Mouse (Mus musculus) midbrain, embryonic 11.5 days (tissue): Measurements from ENCODE around the gene Spop. TPM values are rescaled to one million over a fixed set of nuclear protein-coding genes. Genes with fewer than 3 reads are reported as not detected.

Source experiments
- ATAC-seq: fragments of 200-750 bp; cut with Nextera tagmentation; 2 replicates; pipeline ENCODE4 v1.8.0; 2017; ENCODE audit warnings: moderate TSS enrichment, moderate library complexity; ENCODE audit not compliant: low FRiP score
- DNase-seq: peaks from one replicate; pipeline ENCODE4 v3.0.0; 2015; ENCODE audit warnings: low spot score; ENCODE audit errors: missing footprints
- H3K27ac ChIP-seq: fragments of 300-500 bp; sonication (generic); 2 replicates; pipeline ENCODE4 v1.5.1; 2014; ENCODE audit warnings: low read depth, low read length
- H3K27me3 ChIP-seq: fragments of 300-500 bp; sonication (generic); 2 replicates; pipeline ENCODE4 v1.6.1; 2014; ENCODE audit warnings: mild to moderate bottlenecking, low read length, moderate library complexity, mixed read lengths; ENCODE audit not compliant: control insufficient read depth, insufficient read depth
- H3K36me3 ChIP-seq: fragments of 300-500 bp; sonication (generic); 2 replicates; pipeline ENCODE4 v1.6.1; 2014; ENCODE audit warnings: mild to moderate bottlenecking, low read length, moderate library complexity, mixed read lengths; ENCODE audit not compliant: control insufficient read depth, insufficient read depth
- H3K4me1 ChIP-seq: fragments of 300-500 bp; sonication (generic); 2 replicates; pipeline ENCODE4 v1.6.1; 2014; ENCODE audit warnings: low read length; ENCODE audit not compliant: control insufficient read depth, insufficient read depth
- H3K4me2 ChIP-seq: fragments of 300-500 bp; sonication (generic); 2 replicates; pipeline ENCODE4 v1.6.1; 2014; ENCODE audit warnings: mild to moderate bottlenecking, moderate library complexity
- H3K4me3 ChIP-seq: fragments of 300-500 bp; sonication (generic); 2 replicates; pipeline ENCODE4 v1.5.1; 2014; ENCODE audit warnings: low read depth, low read length
- H3K9ac ChIP-seq: fragments of 300-500 bp; sonication (generic); 2 replicates; pipeline ENCODE4 v1.6.1; 2014; ENCODE audit warnings: low read length
- H3K9me3 ChIP-seq: fragments of 300-500 bp; sonication (generic); 2 replicates; pipeline ENCODE4 v1.6.1; 2016; ENCODE audit warnings: low read length; ENCODE audit not compliant: control insufficient read depth
- WGBS: fragments of 180-500 bp; shearing (Covaris S2); extraction: QIAGEN DNeasy Blood & Tissue Kit; methylation state at CpG from one replicate; pipeline ENCODE4 v1.1.7; 2014; 5-methylcytosine and 5-hydroxymethylcytosine counted together
- polyA plus RNA-seq: library from polyadenylated mRNA; unstranded; fragments of >200 nt; fragmentation: Nextera tagmentation; extraction: Ambion mirVana; gene quantifications from 2 replicates; pipeline ENCODE4 v1.2.1, GENCODE M21; 2014

Gene Spop
- polyA plus RNA-seq, 1 experiment from 2014 or later = 132 TPM

- 97% methylated on average over 2 of the region's 2 CpGs for WGBS
- H3K27me3 ChIP-seq = no peaks in the 10 kb centered on the region
- H3K4me2 ChIP-seq = no peak overlapping the region
- no peak overlapping the region for H3K4me3 ChIP-seq
- DNase-seq (no peak), ATAC-seq (no peak)
- H3K36me3 ChIP-seq = no peaks in the 10 kb centered on the region
- no peak overlapping the region for H3K27ac ChIP-seq
- H3K9ac ChIP-seq = no peak overlapping the region
- no peaks in the 10 kb centered on the region for H3K9me3 ChIP-seq
- no peaks in the 10 kb centered on the region for H3K4me1 ChIP-seq
These were observed 17.5 kb downstream of the Spop start for GRCm38 (mm10) chr11:95431344-95431743.

GRCm38 (mm10) chr11:95432194-95432593, 18.3 kb downstream of the Spop start:
- no peaks in the 10 kb centered on the region for H3K9me3 ChIP-seq
- H3K36me3 ChIP-seq = no peaks in the 10 kb centered on the region
- no peaks in the 10 kb centered on the region for H3K27me3 ChIP-seq
- 91% methylated on average over 2 of the region's 2 CpGs for WGBS
- no peak overlapping the region for H3K9ac ChIP-seq
- no peak for DNase-seq
- no peak overlapping the region for H3K27ac ChIP-seq
- no peak overlapping the region for H3K4me3 ChIP-seq
- no peaks in the 10 kb centered on the region for H3K4me1 ChIP-seq
- no peak overlapping the region for H3K4me2 ChIP-seq
- ATAC-seq = no peak

- H3K4me2 ChIP-seq = no peak overlapping the region
- no peak overlapping the region for H3K4me3 ChIP-seq
- no peaks in the 10 kb centered on the region for H3K27me3 ChIP-seq
- no peak for ATAC-seq
- WGBS = 13% methylated on average over 2 of the region's 2 CpGs
- H3K4me1 ChIP-seq = peaks cover 5% of the 10 kb centered on the region; the same call in 1 of the 2 replicates
- no peak overlapping the region for H3K27ac ChIP-seq
- no peak overlapping the region for H3K9ac ChIP-seq
- H3K9me3 ChIP-seq = no peaks in the 10 kb centered on the region
- H3K36me3 ChIP-seq = no peaks in the 10 kb centered on the region
- DNase-seq = no peak
These were observed 31.5 kb downstream of the Spop start for GRCm38 (mm10) chr11:95445371-95445770.

GRCm38 (mm10) chr11:95446580-95447305, 32.9 kb downstream of the Spop start:
- Histone ChIP-seq H3K4me3 (no peak overlapping the region), H3K4me2 (no peak overlapping the region), H3K9ac (no peak overlapping the region), H3K4me1 (peaks cover 5% of the 10 kb centered on the region; the same call in 1 of the 2 replicates), H3K27me3 (no peaks in the 10 kb centered on the region), H3K27ac (no peak overlapping the region), H3K36me3 (no peaks in the 10 kb centered on the region), H3K9me3 (no peaks in the 10 kb centered on the region)
- DNase-seq (no peak), ATAC-seq (no peak)
- WGBS = 93% methylated on average over 6 of the region's 6 CpGs

GRCm38 (mm10) chr11:95448346-95448745, 34.5 kb downstream of the Spop start:
- H3K4me1 ChIP-seq = peaks cover 5% of the 10 kb centered on the region; the same call in 1 of the 2 replicates
- H3K9me3 ChIP-seq = no peaks in the 10 kb centered on the region
- no peak overlapping the region for H3K27ac ChIP-seq
- 37% methylated on average over 3 of the region's 3 CpGs for WGBS
- H3K36me3 ChIP-seq = no peaks in the 10 kb centered on the region
- H3K9ac ChIP-seq = no peak overlapping the region
- H3K4me3 ChIP-seq = no peak overlapping the region
- no peak overlapping the region for H3K4me2 ChIP-seq
- no peak for DNase-seq
- ATAC-seq = no peak
- H3K27me3 ChIP-seq = no peaks in the 10 kb centered on the region

DNA sequence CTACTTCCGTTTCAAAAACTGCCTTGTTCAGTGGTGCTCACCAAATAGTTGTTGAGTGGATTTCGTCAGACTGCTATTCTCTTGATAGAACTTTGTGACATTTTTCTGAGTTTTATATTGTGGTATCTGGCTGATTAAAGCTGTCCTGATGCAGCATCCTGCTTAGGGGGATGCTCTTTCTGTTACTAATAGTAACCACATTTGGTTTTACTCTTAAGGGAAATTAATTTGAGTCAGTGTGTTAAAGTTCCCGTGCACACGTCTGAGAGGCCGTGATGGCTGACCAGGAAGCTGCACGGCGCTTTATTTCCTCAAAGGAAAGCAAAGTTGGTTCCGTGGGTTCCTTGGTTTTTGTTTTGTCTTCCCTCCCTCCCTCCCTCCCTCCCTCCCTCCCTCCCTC, 41.5 kb downstream of the Spop start:
- Histone ChIP-seq H3K36me3 (no peaks in the 10 kb centered on the region), H3K4me3 (no peak overlapping the region), H3K27ac (no peak overlapping the region), H3K4me2 (no peak overlapping the region), H3K27me3 (no peaks in the 10 kb centered on the region), H3K4me1 (no peaks in the 10 kb centered on the region), H3K9ac (no peak overlapping the region), H3K9me3 (no peaks in the 10 kb centered on the region)
- DNase-seq (no peak), ATAC-seq (no peak)
- WGBS = 84% methylated on average over 8 of the region's 8 CpGs

DNA sequence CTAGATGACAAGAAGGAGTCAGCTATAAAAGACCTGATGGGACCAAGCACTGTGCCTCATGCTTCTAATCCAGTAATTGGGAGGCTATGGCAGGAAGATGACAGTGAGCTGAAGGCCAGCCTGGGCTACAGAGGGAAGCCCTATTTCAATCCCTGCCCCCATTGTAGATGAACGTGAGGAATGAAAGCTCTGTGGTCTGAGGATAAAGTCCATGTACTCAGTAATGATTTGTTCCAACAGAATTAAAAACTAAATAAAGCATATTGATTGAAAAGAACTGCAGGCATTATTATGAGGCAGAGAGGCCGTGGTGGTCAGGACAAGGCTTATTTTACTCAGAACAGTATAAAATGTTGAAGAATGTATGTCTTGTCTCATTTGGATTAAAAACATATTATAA, 47.0 kb downstream of the Spop start:
- WGBS = 86% methylated on average over 2 of the region's 2 CpGs
- DNase-seq = no peak
- no peak for ATAC-seq
- H3K27ac ChIP-seq = no peak overlapping the region
- no peaks in the 10 kb centered on the region for H3K4me1 ChIP-seq
- H3K4me2 ChIP-seq = no peak overlapping the region
- H3K9me3 ChIP-seq = no peaks in the 10 kb centered on the region
- H3K27me3 ChIP-seq = no peaks in the 10 kb centered on the region
- H3K4me3 ChIP-seq = no peak overlapping the region
- no peak overlapping the region for H3K9ac ChIP-seq
- no peaks in the 10 kb centered on the region for H3K36me3 ChIP-seq

DNA sequence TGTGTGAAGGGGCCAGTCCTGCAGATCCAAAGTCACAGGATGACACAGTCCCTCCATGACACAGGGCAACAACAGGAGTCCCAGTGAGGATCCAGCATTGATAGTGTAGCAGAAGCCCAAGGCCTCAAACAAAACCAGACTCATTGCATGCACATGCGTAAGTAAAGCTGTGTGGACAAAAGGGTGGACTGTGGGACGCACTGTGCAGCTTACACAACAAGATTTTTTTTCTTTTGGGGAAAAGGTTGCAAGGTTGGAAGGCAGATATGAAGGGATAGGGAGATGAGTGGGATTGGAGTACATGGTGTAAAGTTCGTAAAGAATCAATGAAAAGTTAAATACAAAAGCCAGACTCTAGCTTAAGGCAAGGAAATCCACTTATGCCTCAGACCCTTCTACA, 48.3 kb downstream of the Spop start:
- H3K9me3 ChIP-seq = no peaks in the 10 kb centered on the region
- no peak overlapping the region for H3K27ac ChIP-seq
- H3K9ac ChIP-seq = no peak overlapping the region
- ATAC-seq (no peak), DNase-seq (no peak)
- H3K27me3 ChIP-seq = no peaks in the 10 kb centered on the region
- no peaks in the 10 kb centered on the region for H3K4me1 ChIP-seq
- WGBS = 92% methylated on average over 3 of the region's 3 CpGs
- no peak overlapping the region for H3K4me3 ChIP-seq
- H3K4me2 ChIP-seq = no peak overlapping the region
- H3K36me3 ChIP-seq = no peaks in the 10 kb centered on the region

DNA sequence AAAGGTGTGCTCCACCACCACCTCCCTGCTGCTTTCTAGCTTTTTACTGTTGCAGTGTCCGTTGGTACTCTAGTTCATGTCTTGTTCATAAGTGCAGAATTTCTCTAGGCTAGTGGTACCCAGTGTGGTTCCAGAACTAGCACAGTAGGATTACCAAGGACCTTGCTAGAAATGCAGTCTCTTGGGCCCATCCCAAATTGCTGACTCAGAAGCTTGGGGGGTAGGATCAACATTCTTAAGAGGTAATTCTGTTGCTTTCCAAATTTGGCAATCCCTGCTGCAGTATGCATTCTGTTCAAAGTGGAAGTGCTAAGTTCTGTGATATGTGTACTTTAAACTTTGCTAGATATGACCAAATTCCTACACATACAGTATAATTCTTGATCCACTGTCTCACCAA, 53.9 kb downstream of the Spop start:
- no peak overlapping the region for H3K4me2 ChIP-seq
- no peak overlapping the region for H3K27ac ChIP-seq
- ATAC-seq (no peak), DNase-seq (peak; percentile 49)
- H3K9ac ChIP-seq = no peak overlapping the region
- no peaks in the 10 kb centered on the region for H3K4me1 ChIP-seq
- 96% methylated on average over 1 of the region's 1 CpGs for WGBS
- no peaks in the 10 kb centered on the region for H3K36me3 ChIP-seq
- no peaks in the 10 kb centered on the region for H3K9me3 ChIP-seq
- no peak overlapping the region for H3K4me3 ChIP-seq
- no peaks in the 10 kb centered on the region for H3K27me3 ChIP-seq
